Mouse (Mus musculus) megakaryocyte, embryonic 14.5 days (primary cell): Measurements from ENCODE around the gene Slc16a9. TPM values are rescaled to one million over a fixed set of nuclear protein-coding genes. Genes with fewer than 3 reads are reported as not detected.

Experiments used
- H3K27me3 ChIP-seq: replicated peaks from 2 replicates; pipeline ENCODE3; 2012; ENCODE audit warnings: inconsistent platforms
- H3K36me3 ChIP-seq: replicated peaks from 2 replicates; pipeline ENCODE3; 2012; ENCODE audit warnings: low read length, inconsistent platforms, mixed read lengths
- H3K4me1 ChIP-seq: 2 replicates; pipeline ENCODE4 v1.6.1; 2012; ENCODE audit warnings: inconsistent platforms
- H3K4me3 ChIP-seq: replicated peaks from 2 replicates; pipeline ENCODE3; 2012; ENCODE audit warnings: moderate library complexity, mild to moderate bottlenecking, inconsistent platforms
- H3K9me3 ChIP-seq: 2 replicates; pipeline ENCODE4 v1.6.1; 2012; ENCODE audit warnings: inconsistent platforms
- FLI1 ChIP-seq: IDR thresholded peaks from 2 replicates; pipeline ENCODE4 v1.6.1; 2012; ENCODE audit warnings: low read length, inconsistent platforms, mixed read lengths
- GATA1 ChIP-seq: IDR thresholded peaks from 3 replicates; pipeline ENCODE4 v1.6.1; 2012; ENCODE audit warnings: mixed read lengths, low read length, inconsistent platforms, borderline replicate concordance
- polyA plus RNA-seq: library from polyadenylated mRNA; stranded (reverse); fragments of >175 nt; gene quantifications from 2 replicates; pipeline ENCODE4 v1.2.3, GENCODE M21; 2012; ENCODE audit warnings: low replicate concordance; ENCODE audit not compliant: insufficient read depth

Slc16a9 gene
- polyA plus RNA-seq, 1 experiment: not detected

GRCm38 (mm10) chr10:70264337-70265036, 19.6 kb downstream of the Slc16a9 start:
- H3K4me3 ChIP-seq: no peak overlapping the region
- TF ChIP-seq GATA1: no peak
- no peak for TF ChIP-seq FLI1
- no peaks in the 10 kb centered on the region for H3K9me3 ChIP-seq

GRCm38 (mm10) chr10:70266501-70266900, 21.6 kb downstream of the Slc16a9 start:
- TF ChIP-seq GATA1: no peak
- no peak for TF ChIP-seq FLI1
- Histone ChIP-seq H3K36me3 (no peaks in the 10 kb centered on the region), H3K4me1 (peaks cover 4% of the 10 kb centered on the region; the same call in 1 of the 2 replicates), H3K9me3 (no peaks in the 10 kb centered on the region), H3K4me3 (no peak overlapping the region), H3K27me3 (no peaks in the 10 kb centered on the region)

More at GRCm38 (mm10) chr10:70264337-70265036, 19.6 kb downstream of the Slc16a9 start:
- Histone ChIP-seq H3K27me3 (no peaks in the 10 kb centered on the region), H3K4me1 (peaks cover 4% of the 10 kb centered on the region; the same call in 1 of the 2 replicates), H3K36me3 (no peaks in the 10 kb centered on the region)

- no peaks in the 10 kb centered on the region for H3K27me3 ChIP-seq
- H3K4me1 ChIP-seq: peaks cover 4% of the 10 kb centered on the region; the same call in 1 of the 2 replicates
- 0 out of 2 replicates have a peak, but pooled peaks cover 4% of the 10 kb centered on the region for H3K9me3 ChIP-seq
- no peaks in the 10 kb centered on the region for H3K36me3 ChIP-seq
- H3K4me3 ChIP-seq: no peak overlapping the region
- TF ChIP-seq FLI1: no peak
- no peak for TF ChIP-seq GATA1
Measured at GRCm38 (mm10) chr10:70268581-70269446, 23.9 kb downstream of the Slc16a9 start.

DNA sequence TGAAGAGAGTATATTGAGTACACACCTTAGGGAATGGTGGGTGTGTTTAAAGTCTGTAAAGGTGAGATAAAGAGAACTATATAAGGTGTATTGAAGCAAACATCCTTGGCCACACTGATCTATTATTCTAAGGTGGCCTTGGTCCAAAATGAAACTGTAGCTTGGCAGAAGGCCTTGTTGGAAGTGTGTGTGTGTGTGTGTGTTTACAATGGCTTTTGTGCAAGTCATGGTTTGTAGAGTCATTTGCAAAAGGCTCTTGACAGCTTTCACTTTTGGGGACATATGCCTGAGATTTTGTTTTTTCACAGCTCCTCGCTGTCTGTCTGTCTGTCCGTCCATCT, 24.5 kb downstream of the Slc16a9 start:
- peaks cover 4% of the 10 kb centered on the region; the same call in 1 of the 2 replicates for H3K4me1 ChIP-seq
- H3K9me3 ChIP-seq: 0 out of 2 replicates have a peak, but pooled peaks cover 4% of the 10 kb centered on the region
- no peaks in the 10 kb centered on the region for H3K27me3 ChIP-seq
- H3K4me3 ChIP-seq: no peak overlapping the region
- TF ChIP-seq GATA1 (no peak), FLI1 (no peak)
- H3K36me3 ChIP-seq: no peaks in the 10 kb centered on the region

GRCm38 (mm10) chr10:70276678-70277077, 31.8 kb downstream of the Slc16a9 start:
- peaks cover 10% of the 10 kb centered on the region; the same call in 1 of the 2 replicates for H3K9me3 ChIP-seq
- H3K4me3 ChIP-seq: no peak overlapping the region
- H3K27me3 ChIP-seq: no peaks in the 10 kb centered on the region
- TF ChIP-seq FLI1 (no peak), GATA1 (no peak)
- no peaks in the 10 kb centered on the region for H3K36me3 ChIP-seq
- H3K4me1 ChIP-seq: no peaks in the 10 kb centered on the region

DNA sequence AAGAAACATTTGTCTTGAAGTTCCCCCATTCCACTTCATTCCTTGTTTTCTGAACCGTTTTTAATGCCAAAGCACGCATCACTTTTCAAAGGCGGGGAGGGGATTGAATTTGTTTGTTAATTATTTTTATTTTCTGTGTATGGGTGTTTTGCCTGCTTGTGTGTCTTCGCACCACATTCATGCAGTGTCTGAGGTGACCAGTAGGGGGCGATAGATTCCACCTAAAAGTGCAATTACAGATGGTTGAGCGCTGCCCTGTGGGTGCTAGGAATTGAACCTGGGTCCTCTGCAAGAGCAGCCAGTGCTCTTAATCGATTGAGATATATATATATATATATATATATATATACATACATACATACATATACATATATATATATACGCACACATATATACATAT, 34.4 kb downstream of the Slc16a9 start:
- H3K27me3 ChIP-seq: no peaks in the 10 kb centered on the region

GRCm38 (mm10) chr10:70287825-70288235, 42.9 kb downstream of the Slc16a9 start:
- peaks cover 18% of the 10 kb centered on the region for H3K9me3 ChIP-seq
- no peaks in the 10 kb centered on the region for H3K36me3 ChIP-seq
- no peak for TF ChIP-seq FLI1
- no peak for TF ChIP-seq GATA1
- peaks cover 2% of the 10 kb centered on the region for H3K27me3 ChIP-seq
- H3K4me1 ChIP-seq: peaks cover 23% of the 10 kb centered on the region
- peak overlapping the region; percentile 73 for H3K4me3 ChIP-seq

More for the DNA sequence above, 34.4 kb downstream of the Slc16a9 start:
- no peak overlapping the region for H3K4me3 ChIP-seq
- TF ChIP-seq FLI1: no peak
- TF ChIP-seq GATA1: no peak
- H3K36me3 ChIP-seq: no peaks in the 10 kb centered on the region
- 0 out of 2 replicates have a peak, but pooled peaks cover 3% of the 10 kb centered on the region for H3K4me1 ChIP-seq
- peaks cover 21% of the 10 kb centered on the region for H3K9me3 ChIP-seq

DNA sequence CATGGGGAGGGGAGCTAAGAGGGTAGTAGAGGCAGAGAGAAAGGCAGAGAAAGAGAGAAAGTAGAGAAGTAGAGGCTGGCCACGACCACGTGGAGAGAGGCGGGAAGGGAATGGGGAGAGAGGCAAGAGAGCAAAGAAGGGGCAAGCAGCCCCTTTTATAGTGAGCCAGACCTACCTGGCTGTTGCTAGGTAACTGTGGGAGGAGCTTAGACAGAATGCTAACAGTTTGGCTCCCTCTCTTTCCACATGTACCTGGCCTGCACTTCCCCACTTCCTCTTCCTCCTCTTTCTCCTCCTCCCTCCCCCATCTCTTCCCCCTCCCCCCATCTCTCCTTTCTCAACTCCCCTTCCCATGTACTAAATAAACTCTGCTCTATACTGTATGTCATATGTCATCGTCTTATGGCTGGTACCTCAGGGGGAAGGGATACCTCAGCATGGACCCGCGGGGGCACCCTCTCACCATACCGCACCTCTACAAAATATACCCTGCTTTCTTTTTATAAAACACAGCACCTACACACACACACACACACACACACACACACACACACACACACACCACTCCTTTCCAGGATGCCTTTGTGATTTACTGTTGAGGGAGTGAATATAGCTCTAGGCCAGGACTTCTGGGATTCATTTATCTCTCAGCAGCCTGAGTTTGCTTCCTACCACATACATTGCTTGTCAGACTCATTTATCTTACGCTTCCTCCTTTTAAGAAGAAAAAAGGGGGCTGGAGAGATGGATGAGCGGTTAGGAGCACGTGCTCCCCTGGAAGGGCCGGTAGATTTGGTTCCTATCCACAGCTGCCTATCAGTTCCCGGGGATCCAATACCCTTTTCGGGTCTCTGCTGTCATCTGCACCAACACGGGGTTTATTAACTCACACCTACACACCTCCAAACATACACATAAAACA, 43.8 kb downstream of the Slc16a9 start:
- Histone ChIP-seq H3K27me3 (peaks cover 6% of the 10 kb centered on the region), H3K4me3 (no peak overlapping the region), H3K36me3 (no peaks in the 10 kb centered on the region), H3K4me1 (peaks cover 20% of the 10 kb centered on the region), H3K9me3 (peaks cover 11% of the 10 kb centered on the region)
- TF ChIP-seq GATA1: no peak
- no peak for TF ChIP-seq FLI1

- Histone ChIP-seq H3K4me1 (peaks cover 26% of the 10 kb centered on the region), H3K4me3 (no peak overlapping the region), H3K36me3 (no peaks in the 10 kb centered on the region), H3K9me3 (peaks cover 11% of the 10 kb centered on the region), H3K27me3 (peaks cover 14% of the 10 kb centered on the region)
- no peak for TF ChIP-seq GATA1
- TF ChIP-seq FLI1: no peak
Measured at GRCm38 (mm10) chr10:70292014-70292413, 47.1 kb downstream of the Slc16a9 start.
